In the genomic region with DNA sequence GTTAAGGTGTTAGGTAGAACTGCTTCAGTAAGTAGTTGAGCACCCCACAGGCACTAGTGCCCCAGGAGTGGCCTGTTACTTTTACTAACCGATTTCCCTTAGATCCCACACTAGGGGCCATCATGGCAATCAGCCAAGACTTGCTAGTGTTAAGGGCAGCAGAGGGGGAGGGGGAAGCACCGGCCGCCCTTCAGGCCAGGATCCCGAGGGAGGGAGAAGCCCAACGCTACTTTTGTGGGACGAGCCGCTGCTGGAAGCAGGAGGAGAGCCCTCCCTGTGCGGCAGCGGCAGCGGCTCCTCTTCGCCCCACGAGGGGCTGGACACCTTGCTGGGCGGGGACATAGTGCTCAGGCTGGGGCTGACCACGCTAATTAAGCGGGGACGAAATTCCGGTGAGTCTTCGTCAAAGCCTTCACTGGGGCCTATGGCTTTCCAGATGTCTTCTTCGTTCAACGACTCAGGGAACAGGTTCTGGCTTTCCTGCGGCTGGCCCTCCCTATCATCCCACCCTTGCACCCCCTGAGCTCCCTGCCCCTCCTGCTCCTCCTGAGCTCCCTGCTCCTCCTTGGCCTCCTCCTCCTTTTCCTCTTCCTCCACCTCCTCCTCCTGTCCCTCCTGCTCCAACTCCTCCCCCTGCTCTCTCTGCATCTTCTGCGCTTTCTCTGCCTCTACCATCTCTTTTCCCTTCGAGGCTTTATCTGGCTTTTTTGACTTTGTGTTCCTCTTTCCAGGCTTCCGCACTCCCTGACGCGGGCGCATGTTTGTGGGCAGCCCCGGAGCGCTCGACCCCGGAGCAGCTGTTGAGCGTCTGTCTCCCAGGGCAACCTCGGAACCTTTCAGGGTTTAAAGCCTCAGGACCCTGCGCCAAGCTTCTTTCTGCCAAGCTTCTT, we compare ENCODE assay signal across 8 mouse cellular contexts. TPM values are rescaled to one million over a fixed set of nuclear protein-coding genes. Genes with fewer than 3 reads are reported as not detected.
DNase-seq lines count a peak whose midpoint lies in the region; ATAC-seq and TF ChIP-seq lines count a peak whose summit lies in the region.

A gene (minus strand): TSS at position 802 of the 890 bp plus-strand sequence.

- H3K9ac ChIP-seq in MEL (ENCODE audit: control insufficient read depth, low read depth, low read length, poor library complexity, severe bottlenecking), result peak within 1 kb of the TSS; percentile 53
- H3K9ac ChIP-seq in forebrain, embryonic 12.5 days, result peak within 1 kb of the TSS; percentile 56
- peak within 1 kb of the TSS; percentile 42 for H3K9ac ChIP-seq in hindbrain, embryonic 11.5 days (ENCODE audit: low read depth, low read length)

- no peaks in the 10 kb centered on the region for H3K27me3 ChIP-seq in MEL (ENCODE audit: control insufficient read depth in 1 of 2, insufficient read depth in 2 of 2, low read length in 2 of 2)
- no peaks in the 10 kb centered on the region for H3K27me3 ChIP-seq in forebrain, embryonic 12.5 days
- no peaks in the 10 kb centered on the region for H3K27me3 ChIP-seq in hindbrain, embryonic 11.5 days (ENCODE audit: control insufficient read depth, insufficient read depth, low read length)

- H3K36me3 ChIP-seq in MEL (ENCODE audit: control insufficient read depth in 1 of 2, insufficient read depth in 2 of 2, low read length in 2 of 2) (no peaks in the 10 kb centered on the region; a peak in 1 of 4 replicates), macrophage (ENCODE audit: inconsistent target) (no peaks in the 10 kb centered on the region)
- H3K36me3 ChIP-seq in forebrain, embryonic 12.5 days (replicated peaks), result no peaks in the 10 kb centered on the region
- H3K36me3 ChIP-seq in hindbrain, embryonic 11.5 days (ENCODE audit: control insufficient read depth, insufficient read depth, low read length), result no peaks in the 10 kb centered on the region

- ATAC-seq in forebrain, embryonic 12.5 days (ENCODE audit: low FRiP score), result peak; percentile 81
- ATAC-seq in hindbrain, embryonic 11.5 days (ENCODE audit: low FRiP score), result peak; percentile 88

- no peak for TF ChIP-seq POLR2A in MEL (IDR thresholded peaks at IDR 0.05; ENCODE audit: control insufficient read depth in 1 of 2, insufficient read depth in 1 of 2, low read depth in 1 of 2, low read length in 2 of 2, poor library complexity in 1 of 2)

- peak within 1 kb of the TSS; percentile 43 to 58 for H3K4me3 ChIP-seq in MEL (ENCODE audit: control insufficient read depth in 1 of 2, insufficient read depth in 1 of 2, low read depth in 2 of 2, low read length in 2 of 2)
- H3K4me3 ChIP-seq in forebrain, embryonic 12.5 days (replicated peaks), result peak within 1 kb of the TSS; percentile 51
- peak within 1 kb of the TSS; percentile 40 for H3K4me3 ChIP-seq in hindbrain, embryonic 11.5 days (ENCODE audit: low read depth, low read length)
- H3K4me3 ChIP-seq in macrophage (ENCODE audit: inconsistent target), result peak within 1 kb of the TSS; percentile 15; the same call in 1 of the 2 replicates

- TF ChIP-seq CTCF in MEL (IDR thresholded peaks at IDR 0.05 in 2 of 3, conservative IDR thresholded peaks at IDR 0.05 in 1 of 3; ENCODE audit: control insufficient read depth in 1 of 3, insufficient read depth in 1 of 3, low read depth in 2 of 3, low read length in 3 of 3, poor library complexity in 1 of 3, severe bottlenecking in 1 of 3), result no peak

- no peaks in the 10 kb centered on the region for H3K9me3 ChIP-seq in MEL (replicated peaks; ENCODE audit: insufficient read depth, low read length)
- no peaks in the 10 kb centered on the region for H3K9me3 ChIP-seq in forebrain, embryonic 12.5 days
- no peaks in the 10 kb centered on the region for H3K9me3 ChIP-seq in hindbrain, embryonic 11.5 days (ENCODE audit: control insufficient read depth, low read length)

- H3K4me1 ChIP-seq in MEL (ENCODE audit: control insufficient read depth in 1 of 2, insufficient read depth in 2 of 2, low read length in 2 of 2), result peaks cover 0 to 5% of the 10 kb centered on the region in 2 experiments; a peak in 1 of 4 replicates
- peaks cover 10% of the 10 kb centered on the region for H3K4me1 ChIP-seq in forebrain, embryonic 12.5 days
- no peaks in the 10 kb centered on the region for H3K4me1 ChIP-seq in hindbrain, embryonic 11.5 days (replicated peaks; ENCODE audit: control insufficient read depth, insufficient read depth, low read length)

- DNase-seq in MEL (ENCODE audit: low read depth, low spot score) (peak; percentile 71), adipocyte (ENCODE audit: low spot score) (no peak)
- DNase-seq in brain, adult 2 months (ENCODE audit: low read depth, low spot score), result peak; percentile 64
- DNase-seq in hindbrain, embryonic 11.5 days (ENCODE audit: low spot score), result peak; percentile 75
- DNase-seq in left cerebral cortex, adult 8-10 months (ENCODE audit: low spot score in 2 of 2), result peak; percentile 10 to 19
- peak; percentile 46 for DNase-seq in right cerebral cortex, adult 18-20 months

- no peak within 1 kb of the TSS for H3K27ac ChIP-seq in MEL (ENCODE audit: control insufficient read depth, low read depth, low read length)
- no peak within 1 kb of the TSS for H3K27ac ChIP-seq in forebrain, embryonic 12.5 days
- no peak within 1 kb of the TSS; the same call in 1 of the 2 replicates for H3K27ac ChIP-seq in hindbrain, embryonic 11.5 days (ENCODE audit: low read depth, low read length)
- H3K27ac ChIP-seq in macrophage, result no peak within 1 kb of the TSS

- no peak for TF ChIP-seq RAD21 in MEL (IDR thresholded peaks at IDR 0.05; ENCODE audit: low read depth, low read length)

- WGBS in forebrain, embryonic 12.5 days, result under 1% methylated on average over 34 of the region's 34 CpGs
- WGBS in hindbrain, embryonic 11.5 days, result under 1% methylated on average over 34 of the region's 34 CpGs
- 2% methylated on average over 33 of the region's 34 CpGs for WGBS in macrophage (ENCODE audit: missing documents)

- TF ChIP-seq EP300 in MEL (IDR thresholded peaks at IDR 0.05; ENCODE audit: low read depth in 1 of 2, low read length in 2 of 2), result no peak

- no peaks in the 10 kb centered on the region for H3K79me2 ChIP-seq in MEL (ENCODE audit: control insufficient read depth, insufficient read depth, low read length, poor library complexity)
- no peaks in the 10 kb centered on the region for H3K79me2 ChIP-seq in macrophage (ENCODE audit: inconsistent target)

- peak within 1 kb of the TSS; percentile 94 for H3K4me2 ChIP-seq in forebrain, embryonic 12.5 days
- peak within 1 kb of the TSS; percentile 83 for H3K4me2 ChIP-seq in hindbrain, embryonic 11.5 days (replicated peaks; ENCODE audit: low read depth, low read length)

TF ChIP-seq in MEL, 35 proteins besides CTCF, POLR2A, EP300 and RAD21:
- TF ChIP-seq TCF12 (IDR thresholded peaks at IDR 0.05; ENCODE audit: low read depth, low read length), result no peak
- TF ChIP-seq USF1 (IDR thresholded peaks at IDR 0.05; ENCODE audit: low read depth, low read length), result no peak
- TF ChIP-seq RCOR1 (IDR thresholded peaks at IDR 0.05; ENCODE audit: low read depth, low read length), result peak; percentile 11; the same call in 1 of the 2 replicates
- peak; percentile 34; the same call in 1 of the 2 replicates for TF ChIP-seq SIN3A (IDR thresholded peaks at IDR 0.05; ENCODE audit: low read length)
TF ChIP-seq in MEL: peak in this region for 2.

RNA-seq across cellular contexts. Expression of the gene that starts here (rescaled TPM):
- total RNA-seq in MEL (2012; rRNA removed), result not detected in 2 replicates
- polyA plus RNA-seq in MEL (2012; ENCODE audit: insufficient read depth in 1 of 2, insufficient read length in 2 of 2, low read depth in 1 of 2, low replicate concordance in 2 of 2, missing spikeins in 1 of 2), result under 1 TPM in 1 of 2 experiments, not detected in 1; 0.08 TPM
- 0.11 TPM in 1 of 2 replicates, not detected in the other for polyA plus RNA-seq in forebrain, embryonic 12.5 days (2016; fragmentation: Nextera tagmentation; extraction: Ambion mirVana)
- polyA plus RNA-seq in hindbrain, embryonic 11.5 days (2014; fragmentation: Nextera tagmentation; extraction: Ambion mirVana), result 0.08 and 0.12 TPM in 2 replicates
- total RNA-seq in left cerebral cortex, adult 8-10 months (2022), result 1 to 10 TPM; 1.0 to 1.9 (median 1.5) TPM
- total RNA-seq in macrophage (2018; cell fraction: chromatin; rRNA removed), result under 1 TPM in 10 of 26 experiments, not detected in 16; 0.33 to 0.59 (median 0.37) TPM
- total RNA-seq in macrophage (2018; cell fraction: cytosol; rRNA removed), result under 1 TPM in 1 of 26 experiments, not detected in 25; 0.11 TPM
- under 1 TPM in 14 of 26 experiments, not detected in 12; 0.21 to 0.72 (median 0.32) TPM for total RNA-seq in macrophage (2018; cell fraction: nucleus; rRNA removed)
- not detected in 3 replicates for polyA plus RNA-seq in macrophage (2018)

Comparison
In these comparisons a context has a peak if more than half of its experiments do, and no peak if none do; other contexts are left out.
1. Peak in DNase-seq, H3K4me3 ChIP-seq and H3K9ac ChIP-seq in MEL; RNA of the gene not detected or under 1 TPM.
2. Peak in ATAC-seq, H3K4me3 ChIP-seq, H3K9ac ChIP-seq and H3K4me2 ChIP-seq in forebrain, embryonic 12.5 days; RNA of the gene not detected or under 1 TPM.
3. Peak in DNase-seq, ATAC-seq, H3K4me3 ChIP-seq, H3K9ac ChIP-seq and H3K4me2 ChIP-seq in hindbrain, embryonic 11.5 days; RNA of the gene not detected or under 1 TPM.